Mouse (Mus musculus) brain, embryonic 14.5 days (tissue): ENCODE measurements around the gene Ephb2.

Experiments used
- CTCF ChIP-seq: fragments of 200-500 bp; IDR thresholded peaks from 2 replicates; pipeline ENCODE4 v1.5.1; 2012; ENCODE audit warnings: inconsistent platforms, mild to moderate bottlenecking, moderate library complexity, borderline replicate concordance; ENCODE audit not compliant: insufficient read depth, insufficient read length; ENCODE audit errors: extremely low read depth
- POLR2A ChIP-seq: fragments of 200-500 bp; IDR thresholded peaks from 2 replicates; pipeline ENCODE4 v1.6.1; 2012; ENCODE audit warnings: mild to moderate bottlenecking, inconsistent platforms, borderline replicate concordance; ENCODE audit not compliant: poor library complexity, insufficient read depth, insufficient read length, severe bottlenecking; ENCODE audit errors: extremely low read depth

DNA sequence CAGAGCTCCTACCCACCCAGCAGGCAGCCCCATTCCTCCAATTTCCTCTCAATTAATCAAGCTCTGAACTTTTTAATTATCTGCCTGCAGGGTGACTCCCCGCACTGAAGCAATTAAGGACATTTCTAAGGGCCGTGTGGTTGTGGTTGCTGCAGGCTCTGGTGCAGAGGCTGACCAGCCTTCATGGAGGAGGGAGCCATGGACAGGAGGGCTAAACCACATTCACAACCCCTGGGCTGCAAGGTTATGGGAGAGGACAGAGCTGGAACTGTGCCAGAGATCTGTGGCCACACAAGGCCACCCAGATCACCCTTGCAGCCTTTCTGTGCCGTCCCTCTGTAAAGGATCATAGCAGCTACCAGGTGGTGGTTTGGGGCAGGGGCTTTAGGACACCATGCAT is 131.2 kb downstream of the Ephb2 start:
- TF ChIP-seq POLR2A (no peak), CTCF (no peak)
